Mouse (Mus musculus) left cerebral cortex, adult 6 months (tissue): ENCODE results near the gene P3h3. TPM values are rescaled to one million over a fixed set of nuclear protein-coding genes. Genes with fewer than 3 reads are reported as not detected.

Experiments used
- long read RNA-seq, 2 experiments: library from polyadenylated mRNA; unstranded; transcript quantifications; one replicate each; pipeline ENCODE4 v2.0.0; 2019 to 2020
- polyA plus RNA-seq: library from polyadenylated mRNA; unstranded; fragments of <200 nt; fragmentation: Nextera tagmentation; gene quantifications from 2 replicates; pipeline ENCODE4 v1.2.3, GENCODE M21; 2021

P3h3 gene
- polyA plus RNA-seq, result 0.99 and 5.6 TPM in 2 replicates
- long read RNA-seq, experiment 1, partial matches to known transcripts, result 1 of 8 reads
- long read RNA-seq, experiment 1, other reads (novel, unspliced or antisense), result 7 of 8 reads
- long read RNA-seq, experiment 2, partial matches to known transcripts, result 0 of 1 reads
- long read RNA-seq, experiment 2, other reads (novel, unspliced or antisense), result 1 of 1 reads

DNA sequence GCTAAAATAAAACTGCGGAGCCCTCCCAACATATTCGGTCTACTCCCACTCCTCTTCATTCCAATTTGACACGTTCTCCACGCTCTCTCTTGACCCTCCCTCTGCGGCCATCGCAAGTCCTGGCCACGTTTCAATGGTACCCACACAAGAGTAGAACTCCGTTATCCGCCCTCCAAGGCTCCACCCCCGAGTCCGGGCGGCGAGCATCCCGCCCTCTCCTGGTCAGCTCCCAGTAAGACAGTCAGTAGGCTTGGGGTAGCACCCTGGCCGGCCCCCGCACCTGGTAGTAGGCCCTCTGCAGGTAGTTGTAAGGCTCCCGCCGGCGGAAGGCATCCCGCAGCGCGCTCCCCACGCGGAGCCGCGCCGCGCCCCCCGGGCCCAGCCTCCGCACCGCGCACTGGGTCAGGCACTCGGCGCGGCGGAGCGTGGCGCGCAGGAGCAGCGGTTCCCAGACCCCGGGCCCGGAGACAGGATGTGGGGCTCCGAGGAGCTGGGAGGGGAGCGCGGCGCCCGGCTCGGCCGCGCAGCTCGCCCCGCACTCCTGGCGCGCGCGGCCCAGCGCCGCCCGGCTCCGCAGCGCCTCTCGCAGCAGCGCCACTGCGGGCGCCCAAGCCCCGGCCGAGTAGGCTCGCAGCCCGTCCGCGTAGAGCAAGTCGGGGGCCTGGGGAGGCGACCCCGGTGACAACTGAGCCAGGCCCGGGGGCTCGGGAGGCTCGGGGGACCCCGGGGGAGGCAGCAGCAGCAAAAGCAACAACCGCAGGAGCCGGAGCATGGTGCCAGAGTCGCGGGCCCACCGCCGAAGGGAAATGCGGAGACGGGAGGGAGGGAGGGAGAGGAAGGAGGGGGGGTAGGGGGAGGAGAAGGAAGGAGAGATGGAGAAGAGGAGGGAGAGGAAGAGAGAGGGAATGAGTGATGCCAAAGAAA, at the start of gene P3h3:
Gene P3h3, minus strand, starts transcription at position 837 of the 924 bp plus-strand sequence.

GRCm38 (mm10) chr6:124887986-124888385, 30.4 kb upstream of the P3h3 start, which contains the start of gene Cd4:
Gene Cd4, minus strand, starts transcription at chr6:124888221.

DNA sequence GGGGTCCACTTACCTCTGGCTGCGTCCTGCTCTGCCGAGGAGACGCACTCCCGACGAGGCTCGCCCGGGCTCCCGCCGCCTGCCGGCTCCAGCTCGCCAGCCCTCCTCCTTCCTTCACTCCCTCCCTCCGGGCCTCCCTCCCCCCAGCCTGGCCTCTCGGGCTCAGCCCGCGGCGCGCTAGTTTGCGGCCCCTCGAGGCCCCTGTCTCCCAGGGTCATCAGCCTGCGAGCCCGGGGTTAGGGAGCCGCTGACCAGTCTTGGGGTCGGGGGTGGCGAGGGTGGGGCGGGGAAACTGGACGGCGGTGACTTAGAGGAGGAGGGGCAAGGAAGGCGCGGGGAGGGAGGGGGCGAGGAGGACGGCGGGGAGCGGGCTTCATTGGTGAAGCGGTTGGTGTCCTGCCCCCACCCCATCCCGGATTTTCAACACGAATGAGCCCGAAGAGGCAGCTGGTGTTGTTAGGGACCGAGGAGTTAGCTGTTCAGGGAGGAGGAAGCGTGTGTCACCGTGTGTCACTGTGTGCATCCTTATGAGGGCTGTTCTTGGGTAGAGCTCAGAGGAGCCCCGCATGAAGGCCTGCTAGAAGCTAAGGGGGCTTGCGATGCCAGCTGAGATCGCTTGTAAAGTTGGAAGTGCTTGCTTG, 6.2 kb upstream of the P3h3 start, which contains the start of gene Gpr162:
Gene Gpr162, minus strand, starts transcription at position 326 of the 641 bp plus-strand sequence.

GRCm38 (mm10) chr6:124840241-124841167, 17.0 kb downstream of the P3h3 start, which contains the start of gene Gnb3:
Gene Gnb3, minus strand, starts transcription at chr6:124840275.

DNA sequence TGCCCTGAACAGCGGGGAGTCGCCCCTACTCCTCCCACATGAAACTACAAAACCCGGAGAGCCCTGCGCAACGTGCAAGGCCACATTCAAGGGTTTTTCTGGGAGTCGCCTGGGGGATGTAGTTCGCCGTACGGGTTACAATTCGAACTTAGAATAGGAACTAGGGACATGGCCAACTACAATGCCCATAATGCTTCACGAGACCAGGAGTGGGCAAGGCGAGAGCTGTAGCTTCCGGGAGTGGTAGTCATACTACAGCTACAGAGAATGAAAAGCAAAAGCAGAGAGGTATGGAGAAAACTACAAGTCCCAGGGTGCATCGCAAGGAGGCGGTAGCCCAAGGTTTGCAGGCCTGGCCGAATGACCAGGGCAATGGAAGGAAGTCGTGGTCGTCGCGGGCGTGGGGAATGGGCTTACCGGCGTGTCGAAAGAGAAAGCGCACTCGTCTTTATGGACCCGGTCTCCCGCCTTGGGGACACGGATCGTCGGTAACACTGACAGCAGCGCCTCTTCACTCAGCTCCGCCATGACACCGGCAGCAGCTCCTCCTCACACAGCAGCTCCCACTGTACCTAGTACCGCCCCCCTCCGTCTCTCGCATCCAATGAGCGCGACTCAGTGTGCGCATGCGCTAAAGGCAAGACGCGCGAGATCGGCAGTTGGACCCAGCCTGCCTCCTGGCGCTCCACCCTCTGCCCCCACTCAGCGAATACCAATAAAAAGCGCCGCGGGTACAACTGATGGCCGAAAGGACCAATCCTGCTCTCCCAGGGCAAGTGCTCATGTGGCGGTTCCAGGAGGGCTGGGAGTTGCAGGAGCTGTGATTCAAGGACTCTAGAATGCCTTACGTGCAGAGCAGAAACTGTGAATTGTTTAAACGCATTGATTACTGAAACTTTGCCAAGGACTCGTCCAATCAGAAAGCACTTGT, 28.4 kb downstream of the P3h3 start, which contains the start of the genes Usp5 and Cdca3:
Gene Usp5, minus strand, starts transcription at position 617 of the 931 bp plus-strand sequence.
Gene Cdca3, plus strand, starts transcription at position 680 of the 931 bp plus-strand sequence.

DNA sequence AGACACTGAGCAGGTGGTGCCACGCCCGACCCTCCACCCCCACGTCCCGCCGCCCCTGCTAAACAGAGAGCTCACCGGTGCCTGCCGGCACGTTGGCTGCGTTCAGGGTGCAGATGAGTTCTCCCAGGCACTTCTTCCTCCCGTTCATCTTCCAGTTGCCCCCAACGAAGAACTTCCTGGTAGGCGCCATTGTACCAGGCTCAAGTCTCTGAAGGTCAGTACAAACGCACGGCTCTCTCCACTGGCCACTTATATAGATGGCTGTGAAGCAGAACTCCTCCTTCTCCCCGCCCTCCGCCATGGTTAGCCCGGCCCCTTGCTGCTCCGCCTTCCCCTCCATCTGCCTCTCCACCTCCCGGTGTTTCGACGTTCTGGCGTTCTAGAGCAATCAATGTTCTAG, 43.6 kb downstream of the P3h3 start, which contains the start of gene Tpi1:
Gene Tpi1, minus strand, starts transcription at position 364 of the 400 bp plus-strand sequence.

DNA sequence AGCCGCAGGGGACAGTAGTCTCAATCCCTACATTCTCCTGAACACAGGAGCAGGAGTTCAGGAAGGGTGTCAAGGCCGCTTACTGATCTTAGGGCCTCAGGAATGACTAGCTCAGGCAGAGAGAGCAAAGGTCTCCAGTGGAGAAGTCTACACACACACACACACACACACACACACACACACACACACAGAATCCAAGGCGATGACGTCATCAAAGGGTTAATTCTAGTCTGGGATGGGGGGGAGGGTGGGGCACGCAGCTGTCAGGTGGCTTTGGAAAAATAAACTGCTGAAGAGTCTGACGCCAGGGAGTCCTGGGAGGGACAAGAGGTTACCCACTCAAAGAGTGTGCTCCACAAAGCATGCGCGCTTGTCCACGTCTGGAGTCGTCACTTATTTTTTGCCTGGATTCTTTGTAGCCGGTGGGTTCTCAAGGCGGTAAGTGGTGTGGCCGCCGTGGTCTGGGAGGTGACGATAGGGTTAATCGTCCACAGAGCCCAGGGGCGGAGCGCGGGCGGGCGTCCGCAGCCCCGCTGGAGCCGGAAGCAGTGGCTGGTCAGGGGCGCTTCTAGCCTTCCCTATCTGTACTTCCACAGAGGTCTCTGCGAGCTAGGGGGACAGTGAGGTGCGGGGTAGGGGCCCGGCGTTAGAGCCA, 49.1 kb downstream of the P3h3 start, which contains the start of gene Spsb2:
Gene Spsb2, plus strand, starts transcription at position 304 of the 655 bp plus-strand sequence.

Other genes with a start within 250 kb of the P3h3 start
- not detected in 2 replicates for gene C1s2, start 221.7 kb downstream of the P3h3 start, polyA plus RNA-seq
- 14.8 and 15.8 TPM in 2 replicates for gene Lpcat3, start 194.7 kb downstream of the P3h3 start, polyA plus RNA-seq
- gene Emg1, start 145.6 kb downstream of the P3h3 start, polyA plus RNA-seq, result 81.8 and 92.0 TPM in 2 replicates
- 143 and 147 TPM in 2 replicates for gene Phb2, start 145.4 kb downstream of the P3h3 start, polyA plus RNA-seq
- gene Ptpn6, start 119.0 kb downstream of the P3h3 start, polyA plus RNA-seq, result 3.5 and 5.4 TPM in 2 replicates
- 1,134 and 1,230 TPM in 2 replicates for gene Grcc10, start 116.4 kb downstream of the P3h3 start, polyA plus RNA-seq
- not detected in 2 replicates for gene Gm45234, start 101.7 kb downstream of the P3h3 start, polyA plus RNA-seq
- gene Atn1, start 101.2 kb downstream of the P3h3 start, polyA plus RNA-seq, result 12.8 and 30.3 TPM in 2 replicates
- gene Eno2, start 88.1 kb downstream of the P3h3 start, polyA plus RNA-seq, result 524 and 939 TPM in 2 replicates
- 0.85 and 2.2 TPM in 2 replicates for gene Lrrc23, start 78.0 kb downstream of the P3h3 start, polyA plus RNA-seq
- 3.9 and 5.0 TPM in 2 replicates for gene Spsb2, start 49.1 kb downstream of the P3h3 start, polyA plus RNA-seq
- 1,295 and 1,347 TPM in 2 replicates for gene Tpi1, start 43.5 kb downstream of the P3h3 start, polyA plus RNA-seq
- 82.3 and 115 TPM in 2 replicates for gene Usp5, start 28.3 kb downstream of the P3h3 start, polyA plus RNA-seq
- 0.65 and 0.78 TPM in 2 replicates for gene Cdca3, start 28.2 kb downstream of the P3h3 start, polyA plus RNA-seq
- gene Gnb3, start 17.5 kb downstream of the P3h3 start, polyA plus RNA-seq, result not detected in 2 replicates
- gene Gpr162, start 6.2 kb upstream of the P3h3 start, polyA plus RNA-seq, result 0.87 and 14.7 TPM in 2 replicates
- gene Cd4, start 30.5 kb upstream of the P3h3 start, polyA plus RNA-seq, result 5.7 and 6.2 TPM in 2 replicates
- gene Lag3, start 54.0 kb upstream of the P3h3 start, polyA plus RNA-seq, result 7.3 and 8.8 TPM in 2 replicates
- gene Ptms, start 62.4 kb upstream of the P3h3 start, polyA plus RNA-seq, result 367 and 833 TPM in 2 replicates
- gene Mlf2, start 73.6 kb upstream of the P3h3 start, polyA plus RNA-seq, result 569 and 770 TPM in 2 replicates
- gene Cops7a, start 107.8 kb upstream of the P3h3 start, polyA plus RNA-seq, result 254 TPM in 2 replicates
- gene Pianp, start 138.9 kb upstream of the P3h3 start, polyA plus RNA-seq, result 42.6 and 156 TPM in 2 replicates
- 4.7 and 11.8 TPM in 2 replicates for gene Zfp384, start 151.4 kb upstream of the P3h3 start, polyA plus RNA-seq
- gene Ing4, start 182.0 kb upstream of the P3h3 start, polyA plus RNA-seq, result 61.4 and 67.8 TPM in 2 replicates
- 1.3 and 2.3 TPM in 2 replicates for gene Acrbp, start 191.9 kb upstream of the P3h3 start, polyA plus RNA-seq
- 0.87 and 1.2 TPM in 2 replicates for gene Lpar5, start 210.2 kb upstream of the P3h3 start, polyA plus RNA-seq
- gene Chd4, start 238.2 kb upstream of the P3h3 start, polyA plus RNA-seq, result 52.1 and 67.3 TPM in 2 replicates